Mouse (Mus musculus) limb, embryonic 15.5 days (tissue): ENCODE measurements around the gene Cmtm4. TPM values are rescaled to one million over a fixed set of nuclear protein-coding genes. Genes with fewer than 3 reads are reported as not detected.
"Not testable (repeated sequence)": the region's sequence is repeated elsewhere in the genome, so short reads cannot be mapped to it uniquely, and the experiment has no call there.

Experiments
- ATAC-seq: fragments of 200-750 bp; cut with Nextera tagmentation; 2 replicates; pipeline ENCODE4 v1.8.0; 2017; ENCODE audit warnings: low read depth, moderate TSS enrichment; ENCODE audit not compliant: insufficient number of reproducible peaks, low FRiP score, low TSS enrichment
- H3K27ac ChIP-seq: fragments of 300-500 bp; sonication (generic); 2 replicates; pipeline ENCODE4 v1.5.1; 2015; ENCODE audit warnings: moderate library complexity, mild to moderate bottlenecking, inconsistent platforms
- H3K27me3 ChIP-seq: fragments of 300-500 bp; sonication (generic); 2 replicates; pipeline ENCODE4 v1.6.1; 2015; ENCODE audit warnings: inconsistent platforms
- H3K36me3 ChIP-seq: fragments of 300-500 bp; sonication (generic); 2 replicates; pipeline ENCODE4 v1.6.1; 2015; ENCODE audit warnings: inconsistent platforms
- H3K4me1 ChIP-seq: fragments of 300-500 bp; sonication (generic); 2 replicates; pipeline ENCODE4 v1.6.1; 2015; ENCODE audit warnings: inconsistent platforms
- H3K4me2 ChIP-seq: fragments of 300-500 bp; sonication (generic); 2 replicates; pipeline ENCODE4 v1.6.1; 2015; ENCODE audit warnings: mild to moderate bottlenecking, inconsistent platforms
- H3K4me3 ChIP-seq: fragments of 300-500 bp; sonication (generic); 2 replicates; pipeline ENCODE4 v1.5.1; 2015; ENCODE audit warnings: mild to moderate bottlenecking, inconsistent platforms
- H3K9ac ChIP-seq: fragments of 300-500 bp; sonication (generic); 2 replicates; pipeline ENCODE4 v1.6.1; 2015; ENCODE audit warnings: inconsistent platforms
- H3K9me3 ChIP-seq: fragments of 300-500 bp; sonication (generic); 2 replicates; pipeline ENCODE4 v1.6.1; 2016; ENCODE audit warnings: inconsistent platforms
- WGBS: fragments of 180-500 bp; shearing (Covaris S2); methylation state at CpG from one replicate; pipeline ENCODE4 v1.1.7; 2015; 5-methylcytosine and 5-hydroxymethylcytosine counted together
- polyA plus RNA-seq: library from polyadenylated mRNA; unstranded; fragments of >200 nt; fragmentation: Nextera tagmentation; extraction: Ambion mirVana; gene quantifications from 2 replicates; pipeline ENCODE4 v1.2.1, GENCODE M21; 2015

Cmtm4 gene
- polyA plus RNA-seq, 1 experiment from 2014 or later: 2.7 TPM

DNA sequence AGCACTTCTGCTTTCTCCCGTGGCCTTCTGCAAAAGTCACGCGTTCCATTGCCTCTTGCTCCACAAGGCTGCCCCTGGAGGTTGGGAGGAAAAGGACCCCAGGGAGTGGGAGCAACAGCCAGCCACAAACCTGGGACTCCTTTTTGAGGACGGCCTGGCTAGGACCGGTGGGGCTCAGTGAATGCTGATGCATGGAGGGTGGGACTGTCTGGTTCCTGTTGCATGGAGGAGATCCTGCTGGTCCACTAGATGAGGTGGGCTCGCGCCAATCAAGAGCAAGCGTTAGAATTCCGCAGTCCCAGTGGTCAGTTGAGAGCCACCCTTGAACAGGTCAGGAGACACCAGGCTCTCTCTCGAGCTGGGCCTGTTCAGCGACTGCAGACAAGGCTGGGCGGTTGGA lies 73.7 kb downstream of the Cmtm4 start, which contains the start of gene Cmtm2b:
Gene Cmtm2b (plus strand): TSS at position 301 of the 400 bp plus-strand sequence.
- not testable (repeated sequence) for ATAC-seq, H3K36me3 ChIP-seq, H3K4me3 ChIP-seq, H3K9me3 ChIP-seq, H3K27ac ChIP-seq, H3K27me3 ChIP-seq, H3K4me1 ChIP-seq, H3K4me2 ChIP-seq, H3K9ac ChIP-seq
- 87% methylated on average over 12 of the region's 12 CpGs for WGBS

GRCm38 (mm10) chr8:104321267-104321666 lies 74.3 kb downstream of the Cmtm4 start, which contains the start of gene Gm11020:
Gm11020 (plus strand) TSS chr8:104321567.
- H3K27me3 ChIP-seq, ATAC-seq, H3K4me3 ChIP-seq, H3K9ac ChIP-seq, H3K4me2 ChIP-seq, H3K4me1 ChIP-seq, H3K9me3 ChIP-seq, H3K36me3 ChIP-seq, H3K27ac ChIP-seq: not testable (repeated sequence)
- 84% methylated on average over 11 of the region's 11 CpGs for whole genome bisulfite sequencing

- Histone ChIP-seq H3K9me3 (no peaks in the 10 kb centered on the region), H3K4me3 (no peak overlapping the region), H3K4me1 (no peaks in the 10 kb centered on the region), H3K27ac (no peak overlapping the region), H3K36me3 (no peaks in the 10 kb centered on the region), H3K4me2 (no peak overlapping the region), H3K9ac (no peak overlapping the region), H3K27me3 (no peaks in the 10 kb centered on the region)
- ATAC-seq: no peak
- WGBS: 70% methylated on average over 4 of the region's 4 CpGs
Measured at GRCm38 (mm10) chr8:104313311-104313710, 82.3 kb downstream of the Cmtm4 start.

DNA sequence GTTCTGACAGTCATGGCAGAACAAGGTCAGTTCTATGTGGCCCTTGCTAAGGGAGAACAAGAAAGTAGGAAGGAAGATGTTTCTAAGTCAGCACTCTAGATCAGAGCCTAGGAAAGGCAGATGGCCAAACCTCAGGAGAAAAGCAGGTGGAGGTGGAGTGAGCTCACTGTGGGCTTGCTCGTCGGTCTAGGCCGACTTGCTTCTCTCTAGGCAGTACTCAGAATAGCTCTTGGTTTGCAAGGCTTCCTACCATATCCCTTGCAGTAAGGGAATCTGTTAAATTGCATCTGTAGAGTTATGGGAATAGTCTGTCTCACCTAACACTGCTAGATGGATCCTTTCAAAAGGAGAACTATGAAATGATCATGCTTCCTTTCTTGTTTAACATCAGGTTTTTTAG lies 83.6 kb downstream of the Cmtm4 start:
- H3K9ac ChIP-seq, H3K4me3 ChIP-seq, H3K36me3 ChIP-seq, H3K27ac ChIP-seq, H3K4me2 ChIP-seq, ATAC-seq, H3K4me1 ChIP-seq, H3K27me3 ChIP-seq, H3K9me3 ChIP-seq: not testable (repeated sequence)
- 91% methylated on average over 3 of the region's 3 CpGs for WGBS

- not testable (repeated sequence) for H3K4me2 ChIP-seq, H3K36me3 ChIP-seq, H3K4me1 ChIP-seq, H3K27me3 ChIP-seq, H3K4me3 ChIP-seq, ATAC-seq, H3K27ac ChIP-seq, H3K9ac ChIP-seq, H3K9me3 ChIP-seq
- 84% methylated on average over 36 of the region's 36 CpGs for WGBS
Measured at GRCm38 (mm10) chr8:104309441-104310155, 86.0 kb downstream of the Cmtm4 start, which contains the start of the genes Gm45711 and Cmtm1. Gm45711 (minus strand) TSS chr8:104310081. Cmtm1 (minus strand) TSS chr8:104310145.

DNA sequence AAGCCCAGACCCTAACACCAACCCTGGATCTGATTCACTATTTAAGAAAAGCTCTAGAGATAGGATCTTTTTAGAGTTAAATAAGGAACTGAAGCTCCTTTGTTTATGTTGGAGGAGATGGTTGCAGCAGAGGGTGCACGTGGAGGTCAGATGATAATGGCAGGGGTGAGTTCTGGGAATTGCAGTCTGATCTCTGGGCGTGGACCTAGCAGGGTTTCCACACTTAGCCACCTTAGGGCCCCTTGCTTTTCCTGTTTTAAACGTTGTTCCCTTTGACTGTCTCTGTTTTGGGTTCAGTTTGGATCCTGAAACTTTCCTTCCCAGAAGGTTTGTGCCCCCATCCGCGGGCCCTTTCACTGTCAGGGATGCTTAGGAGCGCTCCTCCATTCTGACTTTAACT lies 87.3 kb downstream of the Cmtm4 start:
- not testable (repeated sequence) for ATAC-seq, H3K36me3 ChIP-seq, H3K27ac ChIP-seq, H3K27me3 ChIP-seq, H3K4me1 ChIP-seq, H3K9ac ChIP-seq, H3K9me3 ChIP-seq, H3K4me2 ChIP-seq, H3K4me3 ChIP-seq
- 55% methylated on average over 6 of the region's 6 CpGs for WGBS

GRCm38 (mm10) chr8:104304962-104305361 lies 90.6 kb downstream of the Cmtm4 start:
- 81% methylated on average over 11 of the region's 11 CpGs for WGBS

DNA sequence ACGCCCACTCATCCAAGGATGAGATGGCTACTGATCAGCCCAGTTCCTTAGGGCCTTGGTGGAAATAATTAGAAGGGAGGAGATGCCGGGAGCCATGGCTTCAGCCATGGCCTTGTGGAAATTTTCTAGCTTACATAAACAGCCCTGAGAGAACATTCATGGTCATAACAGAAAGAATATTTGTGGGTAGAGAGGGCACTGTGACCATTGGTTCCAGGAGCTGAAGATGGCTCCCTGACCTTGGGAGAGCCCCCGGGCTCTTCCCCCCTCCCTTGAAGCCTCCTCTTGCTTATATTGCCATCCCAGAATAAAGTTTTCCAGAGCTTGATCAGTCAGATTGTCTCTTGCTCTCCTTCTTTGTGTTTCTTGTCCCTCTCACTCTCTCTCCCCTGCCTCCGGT lies 93.1 kb downstream of the Cmtm4 start:
- H3K36me3 ChIP-seq, H3K9ac ChIP-seq, H3K27me3 ChIP-seq, H3K4me3 ChIP-seq, ATAC-seq, H3K27ac ChIP-seq, H3K9me3 ChIP-seq, H3K4me1 ChIP-seq, H3K4me2 ChIP-seq: not testable (repeated sequence)
- WGBS: 93% methylated on average over 4 of the region's 4 CpGs

More at GRCm38 (mm10) chr8:104304962-104305361, 90.6 kb downstream of the Cmtm4 start:
- Histone ChIP-seq H3K9ac (no peak overlapping the region), H3K36me3 (no peaks in the 10 kb centered on the region), H3K27ac (no peak overlapping the region), H3K4me2 (no peak overlapping the region), H3K4me1 (no peaks in the 10 kb centered on the region), H3K4me3 (no peak overlapping the region), H3K27me3 (no peaks in the 10 kb centered on the region), H3K9me3 (no peaks in the 10 kb centered on the region)
- no peak for ATAC-seq

GRCm38 (mm10) chr8:104301577-104301976 lies 94.0 kb downstream of the Cmtm4 start:
- not testable (repeated sequence) for H3K4me3 ChIP-seq, H3K36me3 ChIP-seq, H3K27ac ChIP-seq, H3K9me3 ChIP-seq, ATAC-seq, H3K4me1 ChIP-seq, H3K4me2 ChIP-seq, H3K27me3 ChIP-seq, H3K9ac ChIP-seq
- 20% methylated on average over 3 of the region's 3 CpGs for WGBS

Other genes with a start within 250 kb of the Cmtm4 start
- 1.1 and 1.7 TPM in 2 replicates for gene Bean1, start 225.4 kb downstream of the Cmtm4 start, polyA plus RNA-seq
- 16.2 and 18.0 TPM in 2 replicates for gene Tk2, start 147.2 kb downstream of the Cmtm4 start, polyA plus RNA-seq
- gene Cklf, start 144.9 kb downstream of the Cmtm4 start, polyA plus RNA-seq: 36.9 and 38.4 TPM in 2 replicates
- not detected in 2 replicates for gene Cmtm2a, start 102.6 kb downstream of the Cmtm4 start, polyA plus RNA-seq
- not detected in 2 replicates for gene Gm45711, start 85.7 kb downstream of the Cmtm4 start, polyA plus RNA-seq
- gene Cmtm1, start 85.7 kb downstream of the Cmtm4 start, polyA plus RNA-seq: not detected in 2 replicates
- gene Gm11020, start 74.2 kb downstream of the Cmtm4 start, polyA plus RNA-seq: not detected in 2 replicates
- gene Cmtm2b, start 73.6 kb downstream of the Cmtm4 start, polyA plus RNA-seq: not detected in 2 replicates
- gene Cmtm3, start 56.4 kb downstream of the Cmtm4 start, polyA plus RNA-seq: 166 and 178 TPM in 2 replicates
- gene Dync1li2, start 47.2 kb upstream of the Cmtm4 start, polyA plus RNA-seq: 53.7 and 62.8 TPM in 2 replicates
- gene Terb1, start 114.1 kb upstream of the Cmtm4 start, polyA plus RNA-seq: 0.40 and 0.42 TPM in 2 replicates
- gene Nae1, start 138.8 kb upstream of the Cmtm4 start, polyA plus RNA-seq: 92.1 and 93.8 TPM in 2 replicates
- gene Car7, start 138.9 kb upstream of the Cmtm4 start, polyA plus RNA-seq: 1.0 and 1.2 TPM in 2 replicates
- 8.8 and 10.1 TPM in 2 replicates for gene Pdp2, start 195.6 kb upstream of the Cmtm4 start, polyA plus RNA-seq
- 1.4 and 2.1 TPM in 2 replicates for gene Cdh16, start 228.6 kb upstream of the Cmtm4 start, polyA plus RNA-seq
- 25.9 and 44.8 TPM in 2 replicates for gene Rrad, start 235.5 kb upstream of the Cmtm4 start, polyA plus RNA-seq
- 83.0 and 92.9 TPM in 2 replicates for gene Ciao2b, start 246.2 kb upstream of the Cmtm4 start, polyA plus RNA-seq